In genomic region chr2:15054496-15054895, GRCm38 (mm10) we compare ENCODE assay signal across 8 mouse cellular contexts. TPM values are rescaled to one million over a fixed set of nuclear protein-coding genes. Genes with fewer than 3 reads are reported as not detected.
DNase-seq lines count a peak whose midpoint lies in the region; ATAC-seq and TF ChIP-seq lines count a peak whose summit lies in the region.

No protein-coding gene starts in this region.

- DNase-seq in heart, adult 11 months: no peak
- DNase-seq in ES-E14 (ENCODE audit: low read depth, low spot score): peak; percentile 39
- no peak for DNase-seq in forebrain, postnatal 0 days
- no peak for DNase-seq in urinary bladder, adult 18-20 months (ENCODE audit: low spot score in 2 of 2)
- no peak for DNase-seq in B cell, adult 2 months
- no peak for DNase-seq in right cerebral cortex, postnatal 14 days

- H3K27me3 ChIP-seq in heart, embryonic 12.5 days (replicated peaks): no peaks in the 10 kb centered on the region
- no peaks in the 10 kb centered on the region for H3K27me3 ChIP-seq in forebrain, postnatal 0 days (ENCODE audit: insufficient read depth, low read length)
- no peaks in the 10 kb centered on the region for H3K27me3 ChIP-seq in liver, embryonic 16.5 days (ENCODE audit: control insufficient read depth, insufficient read depth, low read depth, low read length)

- peak overlapping the region; percentile 68 for H3K4me2 ChIP-seq in heart, embryonic 12.5 days
- H3K4me2 ChIP-seq in forebrain, postnatal 0 days (ENCODE audit: low read depth): peak overlapping the region; percentile 64
- peak overlapping the region; percentile 87 for H3K4me2 ChIP-seq in liver, embryonic 16.5 days (ENCODE audit: low read depth, low read length)

- H3K4me1 ChIP-seq in heart, embryonic 12.5 days (replicated peaks): peaks cover 19% of the 10 kb centered on the region
- H3K4me1 ChIP-seq in ES-E14 (ENCODE audit: control insufficient read depth in 2 of 2, insufficient read depth in 2 of 2, low read length in 2 of 2, poor library complexity in 1 of 2): peaks cover 2 to 3% of the 10 kb centered on the region in 2 experiments; a peak in 2 of 4 replicates
- peaks cover 16% of the 10 kb centered on the region for H3K4me1 ChIP-seq in forebrain, postnatal 0 days (ENCODE audit: insufficient read depth)
- peaks cover 14% of the 10 kb centered on the region for H3K4me1 ChIP-seq in liver, embryonic 16.5 days (ENCODE audit: control insufficient read depth, low read depth, low read length)

- peak overlapping the region; percentile 70 for H3K9ac ChIP-seq in heart, embryonic 12.5 days
- H3K9ac ChIP-seq in ES-E14 (ENCODE audit: insufficient read depth, low read depth, low read length, poor library complexity, severe bottlenecking): peak overlapping the region; percentile 90
- H3K9ac ChIP-seq in forebrain, postnatal 0 days: peak overlapping the region; percentile 97
- H3K9ac ChIP-seq in liver, embryonic 16.5 days (ENCODE audit: low read depth, low read length): peak overlapping the region; percentile 89

- peak; percentile 13 for ATAC-seq in heart, embryonic 12.5 days (ENCODE audit: insufficient number of reproducible peaks, low FRiP score)
- no peak for ATAC-seq in forebrain, postnatal 0 days
- peak; percentile 4 for ATAC-seq in liver, embryonic 16.5 days (ENCODE audit: low read depth)

- H3K9me3 ChIP-seq in heart, embryonic 12.5 days (replicated peaks): no peaks in the 10 kb centered on the region
- H3K9me3 ChIP-seq in ES-E14 (ENCODE audit: control insufficient read depth, insufficient read depth, low read depth, low read length): no peaks in the 10 kb centered on the region
- H3K9me3 ChIP-seq in forebrain, postnatal 0 days (ENCODE audit: low read length): no peaks in the 10 kb centered on the region
- no peaks in the 10 kb centered on the region for H3K9me3 ChIP-seq in liver, embryonic 16.5 days (replicated peaks; ENCODE audit: control insufficient read depth, low read length)

- 13% methylated on average over 10 of the region's 10 CpGs for WGBS in heart, embryonic 12.5 days
- 23% methylated on average over 10 of the region's 10 CpGs for WGBS in forebrain, postnatal 0 days
- 30% methylated on average over 10 of the region's 10 CpGs for WGBS in liver, embryonic 16.5 days (ENCODE audit: insufficient replicate concordance)

- in situ Hi-C loops in ES-E14 (cut with MboI; ENCODE audit: low sequenced_read_pairs in 2 of 2, unreplicated experiment in 2 of 2): no loop called here

- 0 out of 2 replicates have a peak, but pooled peaks cover 2% of the 10 kb centered on the region for H3K36me3 ChIP-seq in heart, embryonic 12.5 days
- no peaks in the 10 kb centered on the region for H3K36me3 ChIP-seq in ES-E14 (ENCODE audit: control insufficient read depth, insufficient read depth, low read length, poor library complexity, severe bottlenecking)
- no peaks in the 10 kb centered on the region for H3K36me3 ChIP-seq in forebrain, postnatal 0 days (ENCODE audit: insufficient read depth)
- H3K36me3 ChIP-seq in liver, embryonic 16.5 days (ENCODE audit: control insufficient read depth, insufficient read depth): no peaks in the 10 kb centered on the region

- no peak for TF ChIP-seq CTCF in forebrain, postnatal 0 days (IDR thresholded peaks at IDR 0.05; ENCODE audit: low read depth)

- H3K27ac ChIP-seq in heart, embryonic 12.5 days (ENCODE audit: poor library complexity, severe bottlenecking): peak overlapping the region; percentile 89
- H3K27ac ChIP-seq in ES-E14 (ENCODE audit: insufficient read depth, low read depth, low read length, poor library complexity, severe bottlenecking): peak overlapping the region; percentile 85; the same call in 1 of the 2 replicates
- peak overlapping the region; percentile 92 for H3K27ac ChIP-seq in forebrain, postnatal 0 days (ENCODE audit: low read depth, low read length)
- peak overlapping the region; percentile 88 for H3K27ac ChIP-seq in liver, embryonic 16.5 days (ENCODE audit: low read length)

- H3K4me3 ChIP-seq in heart, embryonic 12.5 days: peak overlapping the region; percentile 74
- H3K4me3 ChIP-seq in ES-E14 (ENCODE audit: insufficient read depth in 1 of 2, low read depth in 1 of 2, low read length in 2 of 2, poor library complexity in 1 of 2, severe bottlenecking in 1 of 2): peak overlapping the region; percentile 77 to 96
- peak overlapping the region; percentile 99 for H3K4me3 ChIP-seq in forebrain, postnatal 0 days (ENCODE audit: low read depth, low read length)
- peak overlapping the region; percentile 99 for H3K4me3 ChIP-seq in liver, embryonic 16.5 days (ENCODE audit: low read depth, low read length)

TF ChIP-seq in ES-E14, 5 proteins besides CTCF, POLR2A, EP300 and RAD21:
- TF ChIP-seq MAFK (IDR thresholded peaks at IDR 0.05; ENCODE audit: insufficient read depth, low read depth, low read length) (no peak), ZC3H11A (IDR thresholded peaks at IDR 0.05; ENCODE audit: borderline replicate concordance, low read depth, low read length) (no peak), CHD2 (IDR thresholded peaks at IDR 0.05; ENCODE audit: low read depth, low read length) (no peak)

RNA-seq across cellular contexts. Expression of gene Nsun6, which starts 0.4 kb away (rescaled TPM):
- polyA plus RNA-seq in heart, embryonic 12.5 days (2016; fragmentation: Nextera tagmentation; extraction: Ambion mirVana): 6.8 and 8.3 TPM in 2 replicates
- total RNA-seq in ES-E14 (2012; rRNA removed): 10.3 and 11.8 TPM in 2 replicates
- total RNA-seq in forebrain, postnatal 0 days (2014; rRNA removed): 12.4 and 19.2 TPM in 2 replicates
- 12.4 and 13.7 TPM in 2 replicates for polyA plus RNA-seq in forebrain, postnatal 0 days (2015; fragmentation: Nextera tagmentation; extraction: Ambion mirVana)
- 3.7 and 4.1 TPM in 2 replicates for polyA plus RNA-seq in liver, embryonic 16.5 days (2015; fragmentation: Nextera tagmentation; extraction: Ambion mirVana)

RNA-seq across cellular contexts. Expression of gene Arl5b, which starts 5.3 kb away (rescaled TPM):
- 29.1 and 31.1 TPM in 2 replicates for polyA plus RNA-seq in heart, embryonic 12.5 days (2016; fragmentation: Nextera tagmentation; extraction: Ambion mirVana)
- total RNA-seq in ES-E14 (2012; rRNA removed): 32.0 and 38.3 TPM in 2 replicates
- 32.4 and 41.1 TPM in 2 replicates for total RNA-seq in forebrain, postnatal 0 days (2014; rRNA removed)
- polyA plus RNA-seq in forebrain, postnatal 0 days (2015; fragmentation: Nextera tagmentation; extraction: Ambion mirVana): 8.2 and 13.1 TPM in 2 replicates
- 5.6 and 6.5 TPM in 2 replicates for polyA plus RNA-seq in liver, embryonic 16.5 days (2015; fragmentation: Nextera tagmentation; extraction: Ambion mirVana)
